Mouse (Mus musculus) kidney, embryonic 16.5 days (tissue): ENCODE measurements around the gene Gsk3a. TPM values are rescaled to one million over a fixed set of nuclear protein-coding genes. Genes with fewer than 3 reads are reported as not detected.

Experiments
- ATAC-seq: fragments of 200-750 bp; cut with Nextera tagmentation; 2 replicates; pipeline ENCODE4 v1.8.0; 2017; ENCODE audit warnings: moderate TSS enrichment; ENCODE audit not compliant: low FRiP score, low TSS enrichment
- H3K27ac ChIP-seq: fragments of 300-500 bp; sonication (generic); 2 replicates; pipeline ENCODE4 v1.5.1; 2014; ENCODE audit warnings: low read length
- H3K27me3 ChIP-seq: fragments of 300-500 bp; sonication (generic); 2 replicates; pipeline ENCODE4 v1.6.1; 2014; ENCODE audit warnings: low read length, control low read depth, mixed read lengths; ENCODE audit not compliant: insufficient read depth
- H3K36me3 ChIP-seq: fragments of 300-500 bp; sonication (generic); 2 replicates; pipeline ENCODE4 v1.6.1; 2014; ENCODE audit warnings: low read length, control low read depth, mixed read lengths; ENCODE audit not compliant: insufficient read depth
- H3K4me1 ChIP-seq: fragments of 300-500 bp; sonication (generic); 2 replicates; pipeline ENCODE4 v1.6.1; 2014; ENCODE audit warnings: low read length, control low read depth, mixed read lengths; ENCODE audit not compliant: insufficient read depth
- H3K4me2 ChIP-seq: fragments of 300-500 bp; sonication (generic); replicated peaks from 2 replicates; pipeline ENCODE4 v1.6.1; 2014; ENCODE audit warnings: low read depth, low read length
- H3K4me3 ChIP-seq: fragments of 300-500 bp; sonication (generic); 2 replicates; pipeline ENCODE4 v1.5.1; 2014; ENCODE audit warnings: mild to moderate bottlenecking, low read length
- H3K9ac ChIP-seq: fragments of 300-500 bp; sonication (generic); replicated peaks from 2 replicates; pipeline ENCODE4 v1.6.1; 2014; ENCODE audit warnings: low read length
- H3K9me3 ChIP-seq: fragments of 300-500 bp; sonication (generic); 2 replicates; pipeline ENCODE4 v1.6.1; 2016; ENCODE audit warnings: low read length, control low read depth
- WGBS: fragments of 180-500 bp; shearing (Covaris S2); extraction: QIAGEN DNeasy Blood & Tissue Kit; methylation state at CpG from one replicate; pipeline ENCODE4 v1.1.7; 2014; 5-methylcytosine and 5-hydroxymethylcytosine counted together
- polyA plus RNA-seq: library from polyadenylated mRNA; unstranded; fragments of >200 nt; fragmentation: Nextera tagmentation; extraction: Ambion mirVana; gene quantifications from 2 replicates; pipeline ENCODE4 v1.2.1, GENCODE M21; 2015

Gsk3a gene
- polyA plus RNA-seq, 1 experiment from 2014 or later = 9.0 TPM

DNA sequence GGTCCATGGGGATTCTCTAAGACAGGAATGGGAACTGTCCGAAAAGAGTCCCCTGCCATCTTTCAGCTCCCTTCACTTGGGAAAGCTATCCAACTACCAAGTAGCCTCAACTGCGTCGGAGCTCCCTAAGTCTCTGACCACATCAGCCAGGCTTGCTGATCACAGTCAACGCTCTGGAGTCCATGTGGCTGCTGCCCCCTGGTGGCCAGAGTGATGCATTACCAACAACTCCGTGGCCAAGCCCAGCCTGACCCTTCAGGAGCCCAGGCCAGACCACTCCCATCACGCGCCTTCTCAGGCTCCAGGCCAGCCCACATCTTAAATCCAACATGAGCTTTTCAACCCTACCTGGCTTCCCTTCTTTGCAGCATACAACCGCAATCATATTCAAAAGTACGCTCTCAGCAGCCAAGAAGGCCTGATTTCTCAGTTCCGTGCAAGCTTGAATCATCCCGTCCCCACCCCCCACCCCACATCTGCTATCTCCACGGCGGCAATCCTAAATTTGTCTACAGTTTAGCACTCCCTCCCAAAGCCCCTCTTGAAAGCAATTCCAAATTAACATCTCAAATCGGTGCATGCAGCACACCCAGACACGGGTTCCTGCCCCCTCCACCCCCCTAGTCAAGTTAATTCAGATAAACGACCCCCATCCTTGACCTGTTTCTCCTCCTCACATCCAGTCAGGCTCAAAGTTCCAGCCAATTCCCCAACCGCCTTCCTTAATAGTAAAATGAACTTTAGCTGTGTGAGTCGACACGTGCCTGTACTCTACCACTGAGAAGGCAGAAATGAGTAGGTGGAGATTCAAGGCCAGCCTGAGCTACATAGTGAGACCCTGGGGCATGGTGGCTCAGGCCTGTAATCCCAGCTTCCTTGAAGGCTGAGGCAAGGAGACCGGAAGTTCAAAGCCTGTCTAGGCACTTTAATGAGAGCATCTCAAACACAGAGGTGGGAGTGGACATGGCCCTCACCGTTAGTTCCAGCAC is 49.7 kb downstream of the Gsk3a start:
- Histone ChIP-seq H3K27ac (no peak overlapping the region), H3K9me3 (no peaks in the 10 kb centered on the region), H3K36me3 (no peaks in the 10 kb centered on the region), H3K27me3 (peaks cover 12% of the 10 kb centered on the region), H3K4me3 (no peak overlapping the region), H3K4me1 (no peaks in the 10 kb centered on the region), H3K9ac (no peak overlapping the region), H3K4me2 (no peak overlapping the region)
- 19% methylated on average over 21 of the region's 21 CpGs for WGBS
- ATAC-seq = peak; percentile 85

DNA sequence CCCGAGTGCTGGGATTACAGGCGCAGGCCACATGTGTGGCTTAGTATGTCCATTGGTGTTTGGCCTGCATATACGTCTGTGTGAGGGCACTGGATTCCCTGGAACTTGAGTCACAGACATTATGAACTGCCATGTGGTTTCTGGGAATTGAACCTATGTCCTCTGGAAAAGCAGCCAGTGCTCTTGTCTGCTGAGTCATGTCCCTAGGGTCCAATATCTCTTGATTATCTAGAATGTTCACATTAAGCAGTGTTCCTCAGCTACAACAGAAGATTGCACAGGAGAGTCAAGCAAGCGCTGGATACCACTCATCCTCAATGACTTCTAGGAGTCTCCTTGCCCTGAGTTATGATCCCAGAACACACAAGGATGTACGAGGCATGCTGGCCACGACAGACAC is 53.6 kb downstream of the Gsk3a start:
- Histone ChIP-seq H3K27me3 (peaks cover 50% of the 10 kb centered on the region), H3K4me2 (no peak overlapping the region), H3K9ac (no peak overlapping the region), H3K27ac (no peak overlapping the region), H3K9me3 (no peaks in the 10 kb centered on the region), H3K4me3 (no peak overlapping the region), H3K36me3 (no peaks in the 10 kb centered on the region), H3K4me1 (peaks cover 7% of the 10 kb centered on the region; the same call in 1 of the 2 replicates)
- 63% methylated on average over 6 of the region's 6 CpGs for WGBS
- no peak for ATAC-seq

DNA sequence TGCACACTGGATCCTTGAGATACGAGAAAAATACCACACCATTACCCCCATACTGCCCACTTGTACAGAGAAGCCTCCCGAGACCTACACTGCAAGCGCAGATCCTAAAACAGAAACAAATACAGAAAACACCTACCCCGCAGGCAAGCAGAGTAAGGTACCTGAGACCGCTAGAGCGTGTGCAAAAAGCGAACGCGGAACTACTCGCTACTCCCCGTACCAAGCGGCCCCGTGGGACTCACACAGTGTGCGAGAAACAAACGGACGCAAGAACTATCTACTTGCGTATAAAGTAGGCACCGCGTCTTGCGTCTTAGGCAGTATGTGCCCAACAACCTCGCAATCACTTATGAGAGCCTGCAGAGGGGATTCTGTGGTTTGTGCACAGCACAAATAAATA is 55.8 kb downstream of the Gsk3a start:
- no peak overlapping the region for H3K4me2 ChIP-seq
- ATAC-seq = no peak
- no peak overlapping the region for H3K9ac ChIP-seq
- H3K9me3 ChIP-seq = no peaks in the 10 kb centered on the region
- H3K36me3 ChIP-seq = no peaks in the 10 kb centered on the region
- H3K4me3 ChIP-seq = 0 out of 2 replicates have a peak overlapping the region, but pooled peaks have one; percentile 3
- peaks cover 73% of the 10 kb centered on the region for H3K27me3 ChIP-seq
- H3K27ac ChIP-seq = no peak overlapping the region
- peaks cover 15% of the 10 kb centered on the region; the same call in 1 of the 2 replicates for H3K4me1 ChIP-seq
- WGBS = 4% methylated on average over 21 of the region's 21 CpGs

DNA sequence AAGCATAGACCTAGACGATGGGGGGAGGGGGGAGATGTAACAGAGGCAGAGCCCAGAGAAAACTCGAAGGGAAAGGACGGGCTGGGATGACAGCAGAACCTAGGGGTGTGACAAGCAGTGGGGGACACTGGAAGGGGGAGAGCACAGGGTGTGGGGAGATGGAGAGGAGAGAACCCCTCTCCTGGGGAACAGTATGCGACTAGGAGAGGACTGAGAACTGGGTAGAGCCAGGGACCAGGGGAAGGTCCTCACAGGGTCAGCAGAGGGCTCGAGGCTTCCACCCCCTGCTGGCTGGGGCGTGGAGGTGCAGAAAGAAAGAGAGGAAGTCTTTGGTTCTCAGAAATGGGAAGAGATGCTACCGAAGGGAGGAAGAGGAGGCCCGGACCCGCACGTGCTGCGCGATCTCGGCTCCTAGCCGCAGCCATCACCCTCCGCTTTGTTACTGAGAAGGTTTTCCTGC is 56.3 kb downstream of the Gsk3a start:
- under 1% methylated on average over 15 of the region's 15 CpGs for WGBS
- peaks cover 15% of the 10 kb centered on the region; the same call in 1 of the 2 replicates for H3K4me1 ChIP-seq
- ATAC-seq = no peak
- H3K4me3 ChIP-seq = 0 out of 2 replicates have a peak overlapping the region, but pooled peaks have one; percentile 3
- no peak overlapping the region for H3K4me2 ChIP-seq
- peaks cover 78% of the 10 kb centered on the region for H3K27me3 ChIP-seq
- H3K36me3 ChIP-seq = no peaks in the 10 kb centered on the region
- no peaks in the 10 kb centered on the region for H3K9me3 ChIP-seq
- H3K27ac ChIP-seq = no peak overlapping the region
- H3K9ac ChIP-seq = no peak overlapping the region

DNA sequence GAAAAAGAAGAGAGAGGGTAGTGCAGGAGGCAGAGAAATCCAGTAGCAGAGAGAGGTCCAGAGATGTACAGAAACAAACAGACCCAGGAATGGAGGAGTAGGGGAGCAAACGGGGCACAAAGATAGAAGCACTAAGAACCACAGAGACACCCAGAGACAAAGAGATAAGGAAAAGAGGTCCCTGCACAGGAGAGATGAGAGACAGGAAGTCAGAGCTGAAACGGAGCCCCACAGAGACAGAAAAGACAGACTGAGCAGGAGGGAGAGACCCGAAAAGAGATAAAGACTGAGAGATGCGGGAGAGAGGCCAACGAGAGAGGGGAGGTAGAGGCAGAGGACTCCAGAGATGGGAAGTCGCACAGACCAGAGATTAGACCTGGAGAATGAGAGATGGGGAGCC is 57.1 kb downstream of the Gsk3a start:
- ATAC-seq = no peak
- Histone ChIP-seq H3K27me3 (peaks cover 86% of the 10 kb centered on the region), H3K36me3 (no peaks in the 10 kb centered on the region), H3K4me3 (no peak overlapping the region), H3K27ac (no peak overlapping the region), H3K9ac (no peak overlapping the region), H3K4me2 (no peak overlapping the region), H3K4me1 (peaks cover 15% of the 10 kb centered on the region; the same call in 1 of the 2 replicates), H3K9me3 (no peaks in the 10 kb centered on the region)
- 3% methylated on average over 6 of the region's 6 CpGs for WGBS

DNA sequence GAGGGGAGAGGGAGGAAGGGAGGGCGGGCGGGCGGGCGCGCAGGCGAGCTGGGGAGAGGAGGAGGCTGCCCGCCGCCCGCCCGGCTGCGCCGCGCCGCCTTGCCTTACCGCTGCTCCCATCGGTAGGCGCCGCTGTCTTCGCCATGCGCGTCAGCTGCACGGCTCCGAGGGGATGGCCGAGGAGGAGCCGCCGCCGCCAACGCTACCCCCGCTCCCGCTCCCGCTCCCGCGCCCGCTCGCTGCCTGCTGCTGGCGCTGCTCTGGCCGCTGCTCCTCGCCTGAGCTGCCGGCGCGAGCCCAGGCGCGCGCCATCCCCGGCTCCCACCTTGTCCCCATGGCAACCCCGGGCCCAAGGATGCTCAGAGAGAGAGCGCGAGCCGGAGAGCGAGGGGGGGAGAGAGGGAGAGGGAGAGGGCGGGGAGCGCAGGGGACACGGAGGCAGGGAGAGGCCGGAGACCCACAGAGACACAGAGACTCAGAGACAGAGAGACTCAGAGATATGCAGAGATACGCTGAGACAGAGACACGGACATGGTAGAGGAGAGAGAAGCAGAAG is 58.0 kb downstream of the Gsk3a start, which contains the start of gene Pou2f2:
Gene Pou2f2 (minus strand): TSS at position 121 of the 556 bp plus-strand sequence.
- ATAC-seq = peak; percentile 85

DNA sequence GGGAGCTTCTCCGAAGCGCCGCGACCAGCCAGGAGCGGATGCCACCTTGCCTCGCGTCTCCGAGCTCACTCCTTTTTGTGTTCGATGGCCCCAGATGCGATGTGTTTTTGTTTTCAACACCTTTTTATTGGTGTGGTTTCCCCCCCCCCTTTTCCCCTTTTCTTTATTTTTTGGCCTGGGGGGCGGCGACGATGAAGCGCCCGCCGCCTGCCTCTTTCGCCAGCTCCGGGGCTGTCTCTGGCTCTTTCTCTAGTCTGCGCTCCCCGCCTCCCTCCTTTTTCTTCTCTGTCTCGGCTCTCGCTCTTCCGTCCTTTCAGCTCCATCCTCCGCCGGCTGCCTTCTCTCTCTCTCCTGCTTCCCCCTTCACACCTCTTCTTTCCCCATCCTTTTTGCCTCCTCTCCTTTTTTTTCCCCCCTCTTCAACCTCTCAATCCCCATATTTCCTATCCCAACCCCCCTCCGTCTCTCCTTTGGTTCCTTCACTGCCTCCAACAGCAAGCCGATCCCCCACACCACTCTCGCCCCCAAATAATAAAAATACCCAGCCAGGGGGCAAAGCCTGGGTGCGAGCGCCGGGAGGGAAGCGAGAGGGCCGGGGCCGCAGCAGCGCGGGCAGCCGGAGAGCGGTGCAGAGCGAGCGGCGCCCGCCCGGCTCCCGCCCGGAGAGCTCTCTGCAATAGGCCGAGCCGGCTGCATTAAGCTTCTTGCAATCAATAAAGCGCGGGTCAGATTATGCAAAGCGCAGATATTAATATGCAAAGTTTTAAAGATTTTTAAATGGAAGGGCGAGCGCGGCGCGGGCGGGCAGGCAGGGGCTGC is 58.7 kb downstream of the Gsk3a start:
- peak overlapping the region; percentile 75 for H3K4me2 ChIP-seq
- no peak overlapping the region for H3K27ac ChIP-seq
- peaks cover 84% of the 10 kb centered on the region for H3K27me3 ChIP-seq
- H3K9me3 ChIP-seq = no peaks in the 10 kb centered on the region
- H3K4me3 ChIP-seq = peak overlapping the region; percentile 52
- ATAC-seq = peak; percentile 52
- H3K36me3 ChIP-seq = no peaks in the 10 kb centered on the region
- WGBS = 1% methylated on average over 50 of the region's 56 CpGs
- H3K4me1 ChIP-seq = peaks cover 15% of the 10 kb centered on the region; the same call in 1 of the 2 replicates
- H3K9ac ChIP-seq = peak overlapping the region; percentile 41

More for the DNA sequence above, 58.0 kb downstream of the Gsk3a start, which contains the start of gene Pou2f2:
- peaks cover 15% of the 10 kb centered on the region; the same call in 1 of the 2 replicates for H3K4me1 ChIP-seq
- H3K4me3 ChIP-seq = peak within 1 kb of the TSS; percentile 52
- H3K36me3 ChIP-seq = no peaks in the 10 kb centered on the region
- WGBS = under 1% methylated on average over 24 of the region's 56 CpGs
- H3K27ac ChIP-seq = no peak within 1 kb of the TSS
- H3K27me3 ChIP-seq = peaks cover 87% of the 10 kb centered on the region
- H3K4me2 ChIP-seq = peak within 1 kb of the TSS; percentile 75
- no peaks in the 10 kb centered on the region for H3K9me3 ChIP-seq
- peak within 1 kb of the TSS; percentile 41 for H3K9ac ChIP-seq

DNA sequence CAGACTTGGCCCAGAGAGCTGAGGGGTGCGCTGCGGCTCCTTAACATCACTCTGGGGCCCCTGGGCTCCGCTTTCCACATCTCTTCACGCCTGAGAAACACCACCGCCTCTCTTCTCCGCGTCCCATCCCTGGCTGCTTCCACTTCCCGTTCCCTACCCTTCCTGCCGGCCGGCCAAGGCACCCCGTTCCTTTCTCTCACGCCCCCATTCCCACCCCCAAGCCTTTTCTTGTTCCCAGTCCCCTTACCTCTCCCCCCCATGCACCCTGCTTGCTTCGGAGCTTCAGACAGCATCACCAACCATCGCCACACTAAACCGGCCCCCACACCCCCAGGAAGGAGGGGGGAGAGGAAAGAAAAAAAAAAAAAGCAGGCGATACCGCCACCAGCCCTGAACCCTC is 59.3 kb downstream of the Gsk3a start:
- peaks cover 15% of the 10 kb centered on the region; the same call in 1 of the 2 replicates for H3K4me1 ChIP-seq
- H3K4me3 ChIP-seq = peak overlapping the region; percentile 52; the same call in 1 of the 2 replicates
- H3K36me3 ChIP-seq = no peaks in the 10 kb centered on the region
- WGBS = 1% methylated on average over 17 of the region's 17 CpGs
- H3K27ac ChIP-seq = no peak overlapping the region
- no peak overlapping the region for H3K9ac ChIP-seq
- peak overlapping the region; percentile 75 for H3K4me2 ChIP-seq
- H3K9me3 ChIP-seq = no peaks in the 10 kb centered on the region
- peaks cover 79% of the 10 kb centered on the region for H3K27me3 ChIP-seq
- no peak for ATAC-seq
